Mouse (Mus musculus) liver, postnatal 0 days (tissue): ENCODE measurements around the gene Dclk3.

Experiments
- CTCF ChIP-seq: sonication (generic); IDR thresholded peaks from 2 replicates; pipeline ENCODE4 v1.5.1; 2016; ENCODE audit warnings: antibody characterized with exemption, low read depth
- EP300 ChIP-seq: IDR thresholded peaks from 2 replicates; pipeline ENCODE4 v1.6.1; 2016; ENCODE audit warnings: antibody characterized with exemption, low read depth, mild to moderate bottlenecking

GRCm38 (mm10) chr9:111441151-111441550 lies 2.3 kb downstream of the Dclk3 start:
- TF ChIP-seq CTCF = no peak
- no peak for TF ChIP-seq EP300
